Mouse (Mus musculus): ENCODE measurements around the gene Cacnb1.
A peak's percentile ranks its signal among the peaks of the same experiment; 100 is the strongest.

Gene Cacnb1

DNA sequence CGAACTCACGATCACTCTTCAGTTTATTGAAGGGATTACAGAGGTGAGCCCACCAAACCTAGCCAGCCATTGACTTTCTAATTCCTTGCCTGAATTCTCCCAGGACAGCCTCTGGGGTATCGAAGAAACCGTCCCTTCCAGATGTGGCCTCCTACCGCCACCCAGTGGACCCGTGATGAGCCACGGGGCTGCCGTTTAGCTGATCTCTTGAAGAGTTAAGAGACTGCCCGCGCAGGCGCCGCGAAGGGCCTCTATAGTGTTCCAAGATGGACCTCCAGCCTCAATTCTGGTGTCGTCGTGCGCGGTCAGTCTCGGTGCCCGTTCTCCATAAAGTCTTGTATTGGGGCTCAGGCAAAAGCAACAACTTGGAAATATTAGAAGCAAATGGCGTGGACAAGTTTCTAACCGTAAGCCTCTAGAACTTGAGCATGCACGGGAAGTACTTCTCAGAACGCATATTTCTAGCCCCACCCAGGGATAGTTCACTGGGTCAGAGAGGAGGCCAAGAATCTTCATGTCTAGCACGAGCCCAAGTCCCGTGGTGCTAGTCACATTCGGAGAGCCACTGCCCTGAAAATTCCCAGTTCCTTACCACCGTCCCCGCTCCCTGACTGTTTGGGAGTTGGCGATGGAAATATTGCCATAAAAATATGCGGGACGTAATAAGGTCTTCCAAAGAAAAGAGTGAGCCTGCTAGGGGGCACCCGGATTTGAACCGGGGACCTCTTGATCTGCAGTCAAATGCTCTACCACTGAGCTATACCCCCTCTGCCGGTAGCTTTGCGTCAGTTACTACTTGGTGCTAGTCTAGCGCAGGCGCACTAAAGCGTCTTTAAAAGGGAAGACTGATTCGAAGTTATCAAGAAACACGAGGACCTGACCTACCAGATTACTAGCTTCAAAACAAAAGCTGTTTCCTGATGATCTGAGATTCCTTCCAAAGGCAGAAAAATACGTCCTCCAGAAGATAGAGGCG, 35.0 kb downstream of the Cacnb1 start:
- peak; percentile 96 to 100 for DNase-seq (ENCODE audit: inconsistent age in 2 of 2, low spot score in 1 of 2)

DNA sequence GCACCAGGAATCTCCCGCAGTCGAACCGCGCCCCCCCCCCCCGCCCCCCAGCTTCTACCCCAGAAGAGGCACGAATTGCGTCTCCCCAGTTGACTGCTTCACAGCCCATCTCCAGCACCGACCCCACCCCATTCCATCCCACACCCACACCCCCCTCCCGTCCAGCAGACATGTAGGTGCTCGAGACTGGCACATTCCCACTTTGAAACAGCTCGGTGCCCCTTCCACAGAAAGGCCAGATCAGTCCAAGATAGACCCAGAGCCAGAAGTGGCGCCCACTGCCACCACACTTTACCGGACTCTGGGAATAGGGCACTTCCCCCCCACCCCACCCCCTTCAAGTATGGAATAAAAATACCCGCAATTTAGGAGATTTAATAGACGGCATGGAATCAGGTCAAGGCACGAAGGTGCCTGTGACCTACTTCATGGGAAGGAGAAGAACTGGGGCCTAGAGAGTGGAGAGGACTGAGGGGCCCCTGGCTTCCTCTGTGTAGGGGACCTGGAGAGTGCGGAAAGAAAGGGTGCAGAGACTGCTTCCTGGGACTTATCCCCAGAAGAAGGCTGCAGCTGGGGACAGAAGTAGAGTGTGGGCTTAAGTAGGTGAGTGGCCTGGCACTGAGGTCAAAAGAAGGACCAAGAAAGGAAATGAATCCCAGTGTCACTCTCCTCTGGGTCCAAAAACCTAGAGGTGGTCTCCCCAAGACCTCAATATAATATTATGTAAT, 35.9 kb downstream of the Cacnb1 start:
- peak in 1 of 2 experiments; percentile 60 for DNase-seq (ENCODE audit: inconsistent age in 2 of 2, low spot score in 1 of 2)

DNA sequence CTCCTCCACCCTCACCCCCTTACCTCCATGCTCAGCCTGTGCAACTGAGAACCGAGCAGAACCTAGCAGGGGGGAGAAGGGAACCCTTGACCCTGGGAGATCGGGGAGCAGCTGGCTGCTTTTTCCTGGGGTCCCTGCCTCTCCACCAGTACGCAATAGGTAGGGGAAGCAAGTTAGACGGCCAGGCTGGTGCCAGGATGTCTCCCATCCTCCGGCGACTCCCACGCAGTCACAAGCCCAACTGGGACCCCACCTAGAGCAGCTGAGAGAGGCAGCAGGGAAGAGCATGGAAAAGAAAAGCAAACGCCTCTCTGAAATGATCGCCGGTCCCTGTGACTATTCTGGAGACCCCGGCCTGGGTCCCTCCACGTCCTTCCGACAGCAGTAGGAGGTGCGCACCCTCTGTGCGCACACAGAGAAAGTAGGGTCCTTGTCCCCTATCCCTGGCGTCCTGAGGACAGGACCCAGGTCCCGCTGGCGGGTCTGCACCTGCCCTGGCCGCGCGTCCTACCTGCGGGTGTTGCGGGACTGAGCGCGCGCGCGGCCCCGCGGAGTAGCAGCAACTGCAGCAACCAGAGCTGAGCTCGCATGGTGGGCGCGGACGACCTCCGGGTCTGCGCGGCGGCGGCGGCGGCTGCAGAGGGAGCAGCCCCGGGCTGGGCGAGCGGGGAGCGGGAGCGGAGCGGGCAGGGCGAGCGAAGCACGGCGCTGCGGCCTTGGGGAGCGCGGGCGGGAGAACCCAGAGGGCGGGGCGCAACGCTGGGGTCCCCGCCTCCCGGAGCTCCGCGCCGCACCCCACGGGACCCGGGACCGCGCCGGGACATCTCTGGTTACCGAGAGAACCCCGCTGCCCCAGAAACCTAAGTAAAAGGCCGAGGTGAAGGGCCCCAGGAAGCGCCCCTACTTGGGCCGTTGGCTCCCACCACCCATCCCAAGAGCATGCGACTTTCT, 36.8 kb downstream of the Cacnb1 start, which contains the start of gene Plxdc1:
TSS of gene Plxdc1 (minus strand) at position 718 of the 951 bp plus-strand sequence.
- peak; percentile 83 to 91 for DNase-seq (ENCODE audit: inconsistent age in 2 of 2, low spot score in 1 of 2)

DNA sequence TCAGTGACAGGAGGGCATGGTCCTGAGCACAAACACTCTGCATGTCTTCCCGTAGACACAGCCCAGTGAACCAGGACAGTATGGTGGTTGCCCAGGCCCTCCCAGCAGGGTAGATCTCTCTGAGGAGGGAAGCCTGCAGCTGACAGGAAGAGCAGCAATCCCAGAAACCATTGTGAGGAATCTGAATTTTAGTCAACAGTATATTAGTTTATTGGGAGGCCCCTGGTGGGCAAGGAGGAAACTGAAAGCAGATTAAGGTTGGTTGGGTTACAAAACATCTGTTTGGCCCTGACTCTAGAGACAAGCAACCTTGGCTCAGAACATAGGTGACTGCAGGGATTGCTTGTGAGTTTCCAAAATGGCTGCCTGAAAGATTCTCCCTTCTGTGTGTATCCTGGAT, 38.9 kb downstream of the Cacnb1 start:
- DNase-seq (ENCODE audit: inconsistent age in 2 of 2, low spot score in 1 of 2), result no peak

DNA sequence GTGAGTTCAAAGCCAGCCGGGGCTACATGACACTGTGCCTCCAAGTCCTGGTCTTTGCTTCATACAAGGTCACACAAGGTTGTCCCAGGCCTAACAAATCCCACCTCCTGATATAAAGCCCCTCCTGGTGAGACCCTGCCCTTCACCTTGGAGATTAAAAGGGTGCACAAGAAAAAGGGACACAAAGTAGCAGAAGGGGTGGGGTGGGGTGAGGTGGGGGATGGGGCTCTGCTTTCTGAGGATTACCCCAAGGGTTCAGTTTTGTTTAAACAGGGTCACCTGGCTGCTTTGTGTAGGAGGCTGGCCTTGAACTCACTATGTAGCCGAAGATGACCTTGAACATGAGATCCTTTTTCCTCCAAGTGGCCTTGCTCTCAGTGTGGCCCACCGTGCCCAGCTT, 39.3 kb downstream of the Cacnb1 start:
- no peak for DNase-seq (ENCODE audit: inconsistent age in 2 of 2, low spot score in 1 of 2)

GRCm38 (mm10) chr11:97982721-97983120, 40.1 kb downstream of the Cacnb1 start:
- peak; percentile 54 to 67 for DNase-seq (ENCODE audit: inconsistent age in 2 of 2, low spot score in 1 of 2)

DNA sequence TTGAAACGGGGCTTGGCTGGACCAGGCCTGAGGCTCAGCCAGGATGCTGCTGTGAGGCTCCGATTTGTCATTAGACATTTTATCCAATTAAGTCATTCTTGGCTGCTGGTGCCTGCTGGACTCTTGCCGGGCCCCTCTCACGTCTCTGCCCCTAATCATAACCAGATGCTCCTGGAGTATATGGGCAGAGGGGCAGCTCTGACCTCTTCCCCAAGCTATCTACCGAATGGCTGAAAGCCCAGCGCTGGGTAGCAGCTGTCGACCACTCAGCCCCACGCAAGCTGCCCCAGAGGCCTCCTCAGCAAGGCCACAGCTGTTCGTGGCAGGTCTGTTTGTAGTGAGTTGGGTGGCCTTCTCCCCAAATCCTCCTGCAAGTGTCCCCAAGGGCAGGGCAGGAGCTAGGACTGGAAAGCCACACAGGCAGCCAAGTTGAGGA, 42.3 kb downstream of the Cacnb1 start:
- peak; percentile 50 to 70 for DNase-seq (ENCODE audit: inconsistent age in 2 of 2, low spot score in 1 of 2)

- DNase-seq (ENCODE audit: inconsistent age in 2 of 2, low spot score in 1 of 2), result no peak
Observed at GRCm38 (mm10) chr11:97979824-97980495, 42.9 kb downstream of the Cacnb1 start.

DNA sequence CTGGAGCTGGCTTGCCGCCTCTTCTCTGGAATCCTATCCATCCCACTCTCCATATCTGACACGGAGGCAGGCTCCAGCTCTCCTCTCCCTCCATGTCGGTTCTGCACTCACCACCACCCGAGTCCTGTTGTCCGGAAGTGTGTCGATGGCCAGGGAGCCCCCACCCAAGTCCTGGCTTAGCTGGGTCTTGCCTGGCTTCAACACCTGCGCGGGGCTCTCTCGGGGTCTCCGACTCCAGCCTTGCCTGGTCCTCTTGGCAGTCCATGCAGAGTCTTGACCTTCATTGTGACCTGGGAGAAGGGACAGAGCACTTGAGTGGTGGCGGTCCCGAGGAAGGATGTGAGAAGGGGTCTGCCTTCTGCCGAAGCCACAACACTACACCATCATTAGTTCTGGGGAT, 44.4 kb downstream of the Cacnb1 start:
- DNase-seq (ENCODE audit: inconsistent age in 2 of 2, low spot score in 1 of 2), result no peak

DNA sequence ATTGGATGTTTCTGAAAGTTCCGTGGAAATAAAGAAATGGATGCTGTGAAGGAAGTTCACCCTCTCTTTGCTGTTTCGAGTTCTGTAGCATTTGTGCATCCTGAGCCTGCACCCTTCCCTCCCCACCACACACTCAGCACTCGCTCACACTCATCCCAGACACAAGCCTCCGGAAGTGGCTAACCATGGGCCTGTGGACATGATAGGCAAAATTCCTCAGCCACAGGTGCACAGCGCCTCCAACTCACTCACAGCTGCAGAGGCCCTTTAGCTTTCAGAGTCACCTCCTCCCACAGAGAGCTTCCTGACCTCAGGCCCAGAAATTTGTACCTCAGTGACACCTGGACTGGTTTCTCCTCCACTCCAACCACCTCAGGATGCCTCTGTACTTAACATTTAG, 45.0 kb downstream of the Cacnb1 start:
- no peak for DNase-seq (ENCODE audit: inconsistent age in 2 of 2, low spot score in 1 of 2)

GRCm38 (mm10) chr11:97974746-97975145, 48.1 kb downstream of the Cacnb1 start:
- DNase-seq (ENCODE audit: inconsistent age in 2 of 2, low spot score in 1 of 2), result no peak

- no peak for DNase-seq (ENCODE audit: inconsistent age in 2 of 2, low spot score in 1 of 2)
Observed at GRCm38 (mm10) chr11:97974141-97974540, 48.7 kb downstream of the Cacnb1 start.

- DNase-seq (ENCODE audit: inconsistent age in 2 of 2, low spot score in 1 of 2), result peak in 1 of 2 experiments; percentile 58
Observed at GRCm38 (mm10) chr11:97972434-97972833, 50.4 kb downstream of the Cacnb1 start.

GRCm38 (mm10) chr11:97971232-97971631, 51.6 kb downstream of the Cacnb1 start:
- DNase-seq (ENCODE audit: inconsistent age in 2 of 2, low spot score in 1 of 2), result peak; percentile 94 to 96

DNA sequence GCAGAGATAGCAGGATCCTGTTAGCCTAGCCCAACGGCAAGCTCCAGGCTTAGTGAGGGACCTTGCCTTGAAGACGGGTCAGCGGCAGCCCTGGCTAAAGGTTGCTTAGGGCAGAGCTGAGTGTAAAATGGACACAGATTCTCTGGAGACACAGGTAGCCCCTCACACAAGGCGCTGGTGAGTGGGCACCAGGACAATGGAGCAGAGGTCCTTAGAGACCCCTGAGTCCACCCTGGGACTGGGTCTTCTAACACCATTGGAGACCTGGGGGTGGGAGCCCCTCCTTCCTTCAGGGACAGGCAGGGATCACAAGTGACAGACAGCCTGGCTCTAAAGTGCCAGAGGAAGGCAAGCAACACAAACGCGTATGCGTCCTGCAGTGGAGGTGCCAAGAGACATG, 52.1 kb downstream of the Cacnb1 start:
- DNase-seq (ENCODE audit: inconsistent age in 2 of 2, low spot score in 1 of 2), result no peak

- DNase-seq (ENCODE audit: inconsistent age in 2 of 2, low spot score in 1 of 2), result no peak
Observed at GRCm38 (mm10) chr11:97968385-97968784, 54.4 kb downstream of the Cacnb1 start.

DNA sequence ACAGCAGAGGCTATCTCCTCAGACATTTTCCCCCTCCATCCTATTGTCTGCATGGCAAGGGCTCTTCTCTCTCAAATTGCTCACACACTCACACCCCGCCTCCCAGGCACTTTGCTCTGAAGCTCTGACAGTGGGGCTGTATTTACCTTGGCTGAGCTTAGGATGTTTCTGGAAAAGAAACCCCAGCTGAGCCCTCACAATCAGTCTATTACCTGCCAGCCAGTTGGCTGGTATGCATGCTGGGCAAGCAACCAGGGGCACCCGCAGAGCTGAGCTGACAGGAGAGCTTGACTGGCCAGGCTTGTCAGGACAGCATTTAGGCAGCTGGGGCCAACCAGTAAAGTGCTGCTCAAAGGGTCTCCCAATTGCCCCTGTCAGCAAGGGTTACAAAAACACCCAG, 55.7 kb downstream of the Cacnb1 start:
- DNase-seq (ENCODE audit: inconsistent age in 2 of 2, low spot score in 1 of 2), result no peak

GRCm38 (mm10) chr11:97960907-97961306, 61.9 kb downstream of the Cacnb1 start:
- no peak for DNase-seq (ENCODE audit: inconsistent age in 2 of 2, low spot score in 1 of 2)

DNA sequence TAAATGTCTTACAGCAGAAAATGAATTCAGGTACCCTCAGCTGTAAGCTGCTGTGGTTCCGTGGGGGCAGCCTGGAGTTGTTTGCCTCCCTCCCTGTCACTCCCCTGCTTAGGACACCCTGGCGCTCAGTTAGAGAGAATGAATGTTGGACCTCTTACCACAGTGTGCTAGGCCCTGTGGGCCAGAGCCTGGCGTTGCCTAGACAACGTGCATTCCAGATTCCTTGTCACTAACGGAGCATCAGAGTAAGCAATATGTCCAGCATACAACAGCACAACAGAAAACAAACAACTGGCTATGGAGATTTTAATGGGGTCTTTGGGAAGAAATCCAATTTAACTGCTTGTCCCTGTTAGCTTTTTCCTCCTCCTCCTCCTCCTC, 63.5 kb downstream of the Cacnb1 start:
- DNase-seq (ENCODE audit: inconsistent age in 2 of 2, low spot score in 1 of 2), result no peak

DNA sequence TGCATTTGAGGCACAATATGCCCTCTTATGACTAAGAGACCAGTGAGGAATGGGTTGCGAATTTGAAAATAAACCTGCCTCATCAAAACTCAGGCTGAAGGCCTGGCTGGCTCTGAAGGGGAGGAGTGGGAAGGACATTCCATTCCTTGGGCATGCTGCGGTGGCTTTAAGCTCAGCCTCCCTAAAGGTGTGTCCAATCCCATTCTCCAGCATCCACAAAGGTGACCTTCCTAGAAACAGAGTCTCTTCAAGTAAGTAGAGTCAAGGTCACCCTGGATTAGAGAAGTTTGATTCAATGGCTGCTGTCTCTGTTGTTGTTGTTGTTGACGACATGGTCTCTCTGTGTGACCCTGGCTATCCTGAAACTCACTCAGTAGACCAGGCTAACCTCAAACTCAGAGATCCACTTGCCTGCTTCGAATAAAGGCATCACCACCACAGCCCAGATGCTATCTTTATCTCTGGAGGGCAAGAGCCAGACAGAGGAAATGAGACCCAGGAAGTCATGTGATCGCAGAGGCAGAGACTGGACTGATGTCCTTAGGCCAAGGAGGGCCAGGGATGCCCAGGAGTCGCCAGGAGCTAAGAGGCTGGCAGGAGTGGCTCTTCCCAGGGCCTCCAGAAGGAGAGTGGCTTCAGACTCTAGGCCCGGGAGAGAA, 64.1 kb downstream of the Cacnb1 start:
- DNase-seq (ENCODE audit: inconsistent age in 2 of 2, low spot score in 1 of 2), result no peak

Data from adrenal gland, adult (tissue).